ENCODE assay signal across 17 mouse cellular contexts in the genomic region with DNA sequence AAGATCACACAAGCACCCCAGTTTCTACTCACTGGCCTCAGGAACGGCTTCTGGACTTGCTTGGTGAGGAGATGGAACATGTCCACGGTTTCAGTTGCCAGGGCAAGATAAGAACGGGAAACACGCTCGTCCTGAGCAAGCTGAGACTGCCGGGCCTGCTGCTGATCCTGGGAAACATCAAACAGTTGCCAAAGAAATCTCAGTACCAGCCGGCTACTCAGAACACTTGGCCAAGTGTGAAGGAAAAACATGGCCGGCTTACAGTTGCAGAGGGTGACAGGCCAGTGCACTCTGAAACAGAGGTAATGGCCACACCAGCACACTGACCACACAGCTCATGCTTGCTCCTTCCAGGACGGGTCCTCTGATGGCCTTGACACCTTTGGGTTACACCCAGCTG. TPM values are rescaled to one million over a fixed set of nuclear protein-coding genes. Genes with fewer than 3 reads are reported as not detected.
DNase-seq lines count a peak whose midpoint lies in the region; ATAC-seq lines count a peak whose summit lies in the region.
"Had no signal": no experiment of that assay in that cellular context is flagged by ENCODE, and none has a peak within 500 bp of the region (broad histone marks: within the 10 kb centered on the region; RNA-seq: fewer than 3 reads in every experiment).

No protein-coding gene starts in this region.

- no peak overlapping the region for H3K9ac ChIP-seq in embryonic facial prominence, embryonic 12.5 days
- H3K9ac ChIP-seq: hindbrain, embryonic 12.5 days; liver, embryonic 13.5 days had no signal

- no peak overlapping the region for H3K4me2 ChIP-seq in embryonic facial prominence, embryonic 12.5 days (replicated peaks)
- H3K4me2 ChIP-seq: hindbrain, embryonic 12.5 days; liver, embryonic 13.5 days had no signal

- no peak overlapping the region for H3K4me3 ChIP-seq in embryonic facial prominence, embryonic 12.5 days
- no peak overlapping the region for H3K4me3 ChIP-seq in embryonic facial prominence, embryonic 10.5 days
- H3K4me3 ChIP-seq in midbrain, embryonic 10.5 days = no peak overlapping the region
- H3K4me3 ChIP-seq: erythroblast, embryonic 14.5 days; hindbrain, embryonic 12.5 days; liver, embryonic 13.5 days had no signal

- ATAC-seq in embryonic facial prominence, embryonic 12.5 days (ENCODE audit: insufficient number of reproducible peaks, insufficient read depth, low FRiP score, low TSS enrichment) = 0 out of 2 replicates have a peak, but pooled peaks have one; percentile 22
- ATAC-seq: intestine, postnatal 0 days had no signal

- intact Hi-C loops in heart, postnatal 36 days (cut with DNase I) = no loop called here

- no peaks in the 10 kb centered on the region for H3K4me1 ChIP-seq in embryonic facial prominence, embryonic 12.5 days
- H3K4me1 ChIP-seq in embryonic facial prominence, embryonic 10.5 days = peaks cover 21% of the 10 kb centered on the region
- H3K4me1 ChIP-seq in midbrain, embryonic 10.5 days = peaks cover 24% of the 10 kb centered on the region

- H3K27ac ChIP-seq in embryonic facial prominence, embryonic 12.5 days = no peak overlapping the region
- no peak overlapping the region for H3K27ac ChIP-seq in embryonic facial prominence, embryonic 10.5 days (replicated peaks)
- no peak overlapping the region for H3K27ac ChIP-seq in midbrain, embryonic 10.5 days (replicated peaks)
- H3K27ac ChIP-seq: hindbrain, embryonic 12.5 days; liver, embryonic 13.5 days had no signal

- peaks cover 86% of the 10 kb centered on the region for H3K36me3 ChIP-seq in embryonic facial prominence, embryonic 12.5 days
- H3K36me3 ChIP-seq in embryonic facial prominence, embryonic 10.5 days (replicated peaks) = peaks cover 99% of the 10 kb centered on the region
- peaks cover 95% of the 10 kb centered on the region for H3K36me3 ChIP-seq in midbrain, embryonic 10.5 days

- H3K27me3 ChIP-seq in embryonic facial prominence, embryonic 12.5 days = no peaks in the 10 kb centered on the region
- H3K27me3 ChIP-seq in embryonic facial prominence, embryonic 10.5 days (replicated peaks; ENCODE audit: low read depth, poor library complexity, severe bottlenecking) = no peaks in the 10 kb centered on the region
- H3K27me3 ChIP-seq in midbrain, embryonic 10.5 days (ENCODE audit: low read depth, poor library complexity, severe bottlenecking) = no peaks in the 10 kb centered on the region
- H3K27me3 ChIP-seq: hindbrain, embryonic 12.5 days; liver, embryonic 13.5 days had no signal

- H3K9me3 ChIP-seq in embryonic facial prominence, embryonic 12.5 days = no peaks in the 10 kb centered on the region
- H3K9me3 ChIP-seq in embryonic facial prominence, embryonic 10.5 days = no peaks in the 10 kb centered on the region
- no peaks in the 10 kb centered on the region for H3K9me3 ChIP-seq in midbrain, embryonic 10.5 days (replicated peaks)
- H3K9me3 ChIP-seq: hindbrain, embryonic 12.5 days; liver, embryonic 13.5 days had no signal

- WGBS in embryonic facial prominence, embryonic 12.5 days = 90% methylated on average over 9 of the region's 9 CpGs
- WGBS in embryonic facial prominence, embryonic 10.5 days = 91% methylated on average over 9 of the region's 9 CpGs
- 91% methylated on average over 9 of the region's 9 CpGs for WGBS in midbrain, embryonic 10.5 days

- no peak for DNase-seq in embryonic facial prominence, embryonic 10.5 days (ENCODE audit: low spot score)
- peak; percentile 49 to 51 for DNase-seq in cerebellum, postnatal 10 days
- DNase-seq in heart, adult 8-10 months (ENCODE audit: low spot score) = peak; percentile 42
- peak; percentile 30 to 37 for DNase-seq in heart, postnatal 36 days
- DNase-seq in midbrain, embryonic 10.5 days (ENCODE audit: low spot score) = no peak
- DNase-seq in adrenal gland, postnatal 10 days = no peak
- DNase-seq in right cerebral cortex, adult 2 months (ENCODE audit: low spot score in 2 of 2) = no peak
- DNase-seq: kidney, postnatal 25 days; liver, embryonic 13.5 days; lung, postnatal 4 days; midbrain, embryonic 14.5 days; spleen, adult 18-20 months; thymus, adult 2 months had no signal

RNA-seq across cellular contexts. Expression of a gene that starts 29.9 kb away (rescaled TPM):
- 56.1 and 61.5 TPM in 2 replicates for polyA plus RNA-seq in embryonic facial prominence, embryonic 12.5 days (2016; fragmentation: Nextera tagmentation; extraction: Ambion mirVana)
- polyA plus RNA-seq in embryonic facial prominence, embryonic 10.5 days (2016; fragmentation: Nextera tagmentation; extraction: Ambion mirVana) = 49.4 and 51.3 TPM in 2 replicates
- 100 to 1,000 TPM; 159 to 211 (median 191) TPM for total RNA-seq in heart, adult 8-10 months (2022)
- total RNA-seq in heart, postnatal 36 days (2021) = 100 to 1,000 TPM; 148 to 157 TPM
- 63.4 and 82.4 TPM in 2 replicates for polyA plus RNA-seq in midbrain, embryonic 10.5 days (2016; fragmentation: Nextera tagmentation; extraction: Ambion mirVana)
- total RNA-seq in adrenal gland, postnatal 10 days (2021) = 100 to 1,000 TPM; 105 to 154 TPM
- polyA plus RNA-seq: erythroblast, embryonic 14.5 days had no signal

Comparison
In these comparisons a context has a peak if more than half of its experiments do, and no peak if none do; other contexts are left out.
1. DNase-seq: peak in cerebellum, postnatal 10 days (2 of 2), heart, adult 8-10 months (single experiment) and heart, postnatal 36 days (2 of 2); none in embryonic facial prominence, embryonic 10.5 days (single experiment), midbrain, embryonic 10.5 days (single experiment), adrenal gland, postnatal 10 days (single experiment) and right cerebral cortex, adult 2 months (0 of 2).